Mouse (Mus musculus): ENCODE measurements around the gene Aatf.

- TF ChIP-seq CTCF (IDR thresholded peaks at IDR 0.05; ENCODE audit: extremely low read depth, insufficient read length, insufficient replicate concordance, low read depth, low read length), result no peak
- no peak for TF ChIP-seq POLR2A (IDR thresholded peaks at IDR 0.05; ENCODE audit: low read depth, low read length)
These were observed 5.7 kb upstream of the Aatf start for GRCm38 (mm10) chr11:84519036-84519435.
